Mouse (Mus musculus) activated CD4-positive, CD25-positive, alpha-beta regulatory T cell, adult 4 months (primary cell): Measurements from ENCODE around the gene Hs6st1. TPM values are rescaled to one million over a fixed set of nuclear protein-coding genes. Genes with fewer than 3 reads are reported as not detected.

Experiments used
- ATAC-seq: one replicate; pipeline ENCODE4 v1.8.0; 2017
- polyA plus RNA-seq, 2 experiments: library from polyadenylated mRNA; unstranded; fragments of 100-300 nt; shearing (Covaris generic); gene quantifications; one replicate each; pipeline ENCODE4 v1.2.1; 2017

The Hs6st1 gene
- polyA plus RNA-seq, 2 experiments from 2014 or later, result 2.8 to 3.8 TPM

DNA sequence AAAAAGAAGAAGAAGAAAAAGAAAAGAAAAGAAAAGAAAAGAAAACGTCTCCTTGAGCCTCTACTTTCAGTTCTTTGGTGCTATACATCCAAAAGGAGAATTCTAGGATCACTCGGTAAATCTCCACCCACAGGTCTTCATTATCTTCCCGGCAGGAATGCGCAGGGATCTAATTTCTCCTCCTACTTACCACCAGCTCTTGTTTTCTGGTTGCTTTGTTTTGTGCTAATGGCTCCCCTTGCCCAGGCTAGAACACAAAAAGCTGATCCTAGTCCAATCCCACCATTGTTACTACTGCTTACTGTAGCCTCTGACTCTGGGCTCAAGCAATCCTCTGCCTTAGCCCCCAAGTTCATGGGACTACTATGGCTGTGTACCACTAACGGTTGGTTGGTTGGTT lies 16.9 kb downstream of the Hs6st1 start:
- ATAC-seq, result no peak

DNA sequence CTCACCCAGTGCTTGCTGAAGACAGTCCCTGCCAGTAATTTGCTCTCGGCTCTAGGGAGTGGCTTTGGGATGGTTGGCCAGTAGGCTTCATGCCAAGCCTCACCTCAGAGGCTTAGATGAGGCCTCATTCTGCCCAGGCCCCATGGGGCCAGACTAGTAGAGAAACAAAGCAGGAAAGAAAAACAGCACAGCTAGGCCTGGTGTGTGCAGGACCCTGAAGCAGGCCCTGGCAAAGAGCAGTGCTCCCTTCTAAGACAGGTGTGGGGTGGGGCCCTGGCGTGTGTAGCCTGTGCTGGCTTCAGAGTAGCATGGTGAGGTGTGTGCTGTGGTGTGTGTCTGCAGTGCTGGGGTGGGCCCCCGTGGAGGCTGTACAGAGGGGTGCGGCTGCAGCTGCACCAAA lies 20.2 kb downstream of the Hs6st1 start:
- ATAC-seq, result no peak

DNA sequence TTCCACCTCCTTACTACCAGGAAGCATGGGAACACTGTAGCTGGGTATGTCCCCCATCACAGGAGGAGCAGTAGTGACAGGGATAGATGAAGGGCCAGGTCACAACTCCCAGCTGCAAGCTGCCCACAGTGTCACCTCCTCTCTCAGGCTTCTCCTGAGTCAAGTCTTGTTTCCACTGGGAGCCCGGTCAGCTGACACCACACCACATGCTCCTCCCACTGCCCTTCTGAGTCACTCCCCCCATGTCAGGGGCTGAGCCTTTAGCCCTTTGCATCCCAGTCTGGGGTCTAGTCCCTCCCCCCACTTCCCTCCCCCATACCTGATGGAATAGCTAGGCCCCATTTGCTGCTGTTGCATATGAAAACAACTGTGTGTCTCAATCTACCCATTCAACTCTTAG lies 21.3 kb downstream of the Hs6st1 start:
- ATAC-seq, result no peak

DNA sequence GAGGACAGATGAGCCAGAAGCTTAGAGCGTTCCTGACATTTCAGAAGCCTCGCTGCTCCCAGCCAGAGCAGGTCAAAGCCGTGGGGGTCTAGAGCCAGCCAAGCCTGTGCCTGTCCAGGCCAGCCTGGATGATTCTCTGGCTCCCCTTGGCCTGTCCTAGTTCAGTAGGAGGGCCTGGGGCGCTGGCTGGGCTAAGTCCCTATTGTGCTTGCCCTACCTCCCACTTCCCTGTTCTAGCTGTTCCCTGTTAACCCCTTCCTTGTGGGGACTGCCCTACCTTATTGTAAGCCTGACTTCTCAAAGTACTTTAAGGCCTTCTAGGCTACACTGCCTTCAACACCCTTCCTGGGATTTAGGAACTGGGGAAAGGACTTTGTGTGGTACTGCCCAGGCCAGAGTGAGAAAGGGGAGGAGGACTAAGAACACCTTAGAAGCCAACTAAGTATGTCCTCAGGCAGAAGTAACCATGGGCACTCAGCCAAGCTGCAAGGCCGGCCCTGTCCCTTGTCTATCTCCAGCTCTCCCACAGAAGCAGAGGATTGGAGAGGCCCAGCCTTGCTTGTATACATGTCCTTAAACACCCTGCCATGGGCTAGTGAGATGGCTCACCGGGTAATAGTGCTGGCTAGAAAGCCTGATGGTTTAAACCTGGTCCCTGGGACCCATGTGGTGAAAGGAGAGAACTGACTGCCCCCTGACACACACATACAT lies 22.0 kb downstream of the Hs6st1 start:
- no peak for ATAC-seq

GRCm38 (mm10) chr1:36090722-36091110 lies 22.5 kb downstream of the Hs6st1 start:
- ATAC-seq, result no peak

DNA sequence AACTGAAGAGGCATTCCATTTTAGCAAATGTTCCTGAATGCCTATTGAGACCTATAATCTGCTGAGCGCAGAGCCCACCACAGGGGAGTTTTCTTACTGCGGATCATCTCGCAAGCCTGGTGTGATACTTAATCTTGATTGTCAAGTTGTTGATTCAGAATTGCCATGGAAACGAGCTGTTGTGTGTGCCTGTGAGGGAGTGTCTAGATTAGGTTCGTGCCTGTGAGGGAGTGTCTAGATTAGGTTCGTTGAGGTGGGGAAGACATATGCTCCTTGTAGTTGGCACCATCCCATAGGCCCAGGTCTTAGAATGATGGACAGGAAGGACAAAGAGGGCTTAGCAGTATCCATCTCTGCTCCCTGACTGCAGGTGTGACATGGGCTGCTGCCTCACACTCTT lies 23.0 kb downstream of the Hs6st1 start:
- ATAC-seq, result no peak

- no peak for ATAC-seq
Measured at GRCm38 (mm10) chr1:36093741-36094140, 25.5 kb downstream of the Hs6st1 start.

DNA sequence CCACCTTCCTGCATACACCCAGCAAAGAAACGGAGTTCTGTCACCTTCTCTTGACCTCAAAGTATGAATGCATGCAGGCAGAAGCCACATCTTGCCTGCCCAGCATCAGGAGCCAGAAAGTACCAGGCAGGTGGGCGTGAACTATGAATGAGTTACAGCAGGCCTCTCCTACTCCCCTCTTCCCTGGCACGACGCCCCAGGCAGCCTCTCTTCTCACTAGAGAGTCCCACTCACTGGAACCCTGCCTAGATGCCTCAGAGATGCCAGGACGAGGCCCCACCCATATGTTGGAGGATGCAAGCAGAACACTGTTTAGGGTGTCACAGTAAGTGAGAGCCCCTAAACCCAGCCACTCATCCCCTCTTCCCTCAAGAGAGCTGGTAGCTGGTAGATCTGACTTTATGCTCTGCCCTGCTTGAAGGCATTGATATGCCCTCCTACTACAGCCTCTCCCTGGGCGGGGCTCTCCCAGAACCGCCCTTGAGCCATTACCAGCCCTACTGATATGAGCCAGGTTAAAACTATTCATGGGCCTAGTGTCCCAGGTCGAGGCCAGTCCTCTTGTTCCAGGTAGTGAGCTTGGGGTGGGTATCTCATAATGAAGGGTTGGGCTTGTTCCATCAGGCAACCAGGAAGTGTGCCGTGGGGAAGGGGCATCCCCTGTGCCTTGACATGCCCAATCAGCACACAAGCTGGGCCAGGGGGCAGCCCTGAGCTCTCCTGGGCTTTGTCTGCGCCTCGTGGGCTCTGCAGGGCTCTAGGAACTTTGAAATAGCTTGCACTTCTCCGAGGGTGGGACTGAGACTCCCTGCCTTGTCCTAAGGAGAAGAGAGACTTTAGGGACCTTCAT lies 27.4 kb downstream of the Hs6st1 start:
- ATAC-seq, result no peak

- ATAC-seq, result no peak
Measured at GRCm38 (mm10) chr1:36098432-36098831, 30.2 kb downstream of the Hs6st1 start.

GRCm38 (mm10) chr1:36100371-36100770 lies 32.2 kb downstream of the Hs6st1 start:
- no peak for ATAC-seq

GRCm38 (mm10) chr1:36105917-36106706 lies 37.9 kb downstream of the Hs6st1 start:
- ATAC-seq, result no peak

DNA sequence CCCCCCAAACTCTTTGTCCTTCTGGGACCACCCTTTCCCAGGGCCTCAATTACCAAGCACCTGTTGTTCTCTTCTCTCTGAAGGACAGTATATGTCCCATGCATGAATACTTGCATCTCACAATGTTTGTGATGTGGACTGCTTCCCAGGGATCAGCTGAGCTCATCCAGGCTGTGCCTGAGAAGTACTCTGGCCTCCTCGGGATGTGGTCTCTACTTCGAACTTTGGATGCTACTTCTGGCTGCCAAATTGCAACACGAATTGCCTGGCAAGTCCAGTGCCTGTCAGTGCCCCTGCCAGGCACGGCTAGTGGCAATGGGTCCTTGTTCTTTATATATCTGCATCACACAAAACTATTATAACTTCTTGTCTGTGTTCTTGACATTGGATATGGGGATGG lies 41.8 kb downstream of the Hs6st1 start:
- no peak for ATAC-seq

DNA sequence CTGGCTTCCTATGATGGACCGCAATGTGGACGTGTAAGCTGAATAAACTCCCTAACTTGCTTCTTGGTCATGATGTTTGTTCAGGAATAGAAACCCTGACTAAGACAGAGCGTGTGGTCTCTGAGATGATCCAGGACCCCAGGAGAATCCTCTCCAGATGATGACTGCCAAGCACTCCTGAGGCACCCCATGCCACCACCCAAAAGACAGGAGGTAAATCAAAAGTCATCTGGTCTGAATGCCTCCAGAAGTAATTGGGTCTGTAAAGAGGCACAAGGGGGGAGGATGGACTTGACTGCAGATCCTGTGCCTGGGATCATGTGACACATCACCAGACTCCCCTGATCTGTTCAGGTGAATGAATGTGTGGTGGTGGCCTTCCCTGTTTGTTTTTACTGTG lies 44.5 kb downstream of the Hs6st1 start:
- no peak for ATAC-seq

DNA sequence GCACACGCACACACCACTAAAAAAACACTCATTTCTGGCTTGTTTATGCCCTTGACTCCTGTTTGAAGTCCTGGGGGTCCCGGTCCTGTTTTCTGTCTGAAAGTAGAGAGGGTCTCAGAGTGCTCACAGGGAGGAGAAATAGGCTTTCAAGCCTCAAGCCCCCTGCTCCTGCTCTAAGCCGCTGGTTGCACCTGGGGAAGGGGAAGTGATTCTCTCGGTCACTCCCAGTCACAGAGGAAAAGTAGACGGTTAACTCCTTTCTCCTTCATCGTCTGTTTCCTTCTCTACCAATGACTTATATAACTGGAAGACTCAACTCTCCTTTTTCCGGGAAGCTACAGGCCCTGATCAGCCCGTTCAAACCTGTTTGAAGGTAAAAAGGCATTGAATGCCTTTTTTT lies 45.5 kb downstream of the Hs6st1 start:
- ATAC-seq, result no peak

- ATAC-seq, result no peak
Measured at GRCm38 (mm10) chr1:36114844-36115243, 46.6 kb downstream of the Hs6st1 start.

DNA sequence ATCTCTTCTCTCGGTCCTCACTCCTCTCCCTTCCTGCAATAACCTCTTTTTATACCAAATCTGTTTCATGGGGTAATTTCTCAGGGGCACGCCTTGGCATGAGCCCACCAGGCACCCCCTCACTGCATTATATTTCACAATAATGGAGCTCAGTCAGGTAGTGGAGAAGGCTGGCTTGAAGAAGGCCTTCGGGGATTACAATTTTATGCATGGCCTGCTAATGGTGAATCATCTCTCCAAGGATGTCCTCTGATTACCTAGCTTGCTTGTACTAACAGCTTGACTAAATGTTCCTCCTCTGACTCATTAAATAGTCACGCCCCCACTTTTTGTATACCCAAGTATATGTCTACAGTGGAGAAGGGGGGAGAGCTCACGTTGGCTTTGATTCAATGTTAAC lies 48.3 kb downstream of the Hs6st1 start:
- no peak for ATAC-seq

- ATAC-seq, result no peak
Measured at GRCm38 (mm10) chr1:36118061-36118685, 50.0 kb downstream of the Hs6st1 start.

GRCm38 (mm10) chr1:36118958-36119357 lies 50.8 kb downstream of the Hs6st1 start:
- ATAC-seq, result no peak

DNA sequence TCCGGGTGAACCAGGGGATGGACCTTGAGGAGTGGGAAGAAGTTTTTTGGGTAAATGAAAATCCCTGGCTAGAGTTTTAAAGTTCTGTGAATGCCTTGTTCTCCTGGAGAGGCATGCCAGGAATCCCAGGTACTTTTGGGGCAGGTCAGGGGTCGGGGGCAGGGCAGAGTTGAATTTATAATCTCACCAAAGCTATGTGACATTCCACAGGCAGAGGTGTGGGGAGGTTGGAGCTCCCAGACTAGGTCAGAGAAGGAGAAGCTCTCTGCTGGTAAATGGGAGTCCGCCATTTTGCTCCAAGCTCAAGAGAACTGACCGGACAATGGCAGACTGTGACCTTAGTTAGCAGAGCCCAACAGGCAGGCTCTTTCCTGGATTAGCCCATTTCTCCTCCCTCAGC lies 51.2 kb downstream of the Hs6st1 start:
- ATAC-seq, result no peak

GRCm38 (mm10) chr1:36121172-36121571 lies 53.0 kb downstream of the Hs6st1 start:
- no peak for ATAC-seq

- ATAC-seq, result no peak
Measured at GRCm38 (mm10) chr1:36125076-36125475, 56.9 kb downstream of the Hs6st1 start.

DNA sequence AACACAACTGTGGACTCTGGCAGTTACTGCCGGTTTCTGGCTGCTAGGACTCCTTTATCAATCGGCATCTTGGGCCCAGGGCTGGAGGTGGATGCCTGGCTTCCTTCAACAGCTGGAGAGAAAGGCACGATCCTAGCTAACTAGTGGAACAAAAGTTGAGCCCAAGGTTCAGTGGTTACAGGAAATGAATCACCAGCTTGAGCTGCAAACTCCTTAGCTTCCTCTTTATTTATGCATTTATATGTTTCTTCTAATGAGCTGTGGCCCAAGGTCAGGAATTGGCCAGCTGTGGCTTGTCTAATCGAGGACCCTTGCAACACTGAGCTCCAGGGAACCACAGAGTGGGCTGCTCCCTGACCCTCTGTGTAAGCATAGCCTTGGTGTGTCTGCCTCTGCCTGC lies 60.9 kb downstream of the Hs6st1 start:
- no peak for ATAC-seq

DNA sequence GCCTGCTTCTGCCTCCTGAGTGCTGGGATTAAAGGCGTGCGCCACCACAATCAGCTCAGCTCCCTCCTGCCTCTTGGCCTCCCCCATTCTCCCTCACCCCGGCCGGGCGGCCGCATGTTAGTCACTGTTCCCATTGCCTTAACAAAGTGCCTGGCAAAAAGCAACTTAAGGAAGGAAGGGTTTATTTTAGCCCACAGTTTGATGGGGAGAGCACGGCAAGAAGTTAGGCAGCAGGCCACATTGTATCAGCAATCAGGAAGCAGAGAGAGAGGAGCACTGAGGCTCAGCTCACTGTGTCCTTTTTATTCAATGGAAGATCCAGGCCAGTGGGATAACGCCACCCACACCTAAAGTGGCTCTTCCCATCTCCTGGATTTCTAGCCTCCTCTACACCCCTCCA lies 61.7 kb downstream of the Hs6st1 start:
- no peak for ATAC-seq
